Mouse (Mus musculus) testis, adult 2 months (tissue): ENCODE measurements at regions not wholly inside any gene's neighbourhood (a gene's known extent, or its start where the extent isn't known, plus 50 kb on each side); places are given as distances from the start of the nearest gene placed in this dataset.

Source experiments
- CTCF ChIP-seq: fragments of 200-500 bp; IDR thresholded peaks from 2 replicates; pipeline ENCODE4 v1.5.1; 2012; ENCODE audit warnings: low read depth, mild to moderate bottlenecking, inconsistent platforms, low read length, moderate library complexity; ENCODE audit not compliant: control insufficient read depth, insufficient read depth, insufficient replicate concordance
- POLR2A ChIP-seq: fragments of 200-500 bp; IDR thresholded peaks from 2 replicates; pipeline ENCODE4 v1.6.1; 2012; ENCODE audit warnings: low read depth, mild to moderate bottlenecking, inconsistent platforms, low read length, moderate library complexity; ENCODE audit not compliant: control insufficient read depth

DNA sequence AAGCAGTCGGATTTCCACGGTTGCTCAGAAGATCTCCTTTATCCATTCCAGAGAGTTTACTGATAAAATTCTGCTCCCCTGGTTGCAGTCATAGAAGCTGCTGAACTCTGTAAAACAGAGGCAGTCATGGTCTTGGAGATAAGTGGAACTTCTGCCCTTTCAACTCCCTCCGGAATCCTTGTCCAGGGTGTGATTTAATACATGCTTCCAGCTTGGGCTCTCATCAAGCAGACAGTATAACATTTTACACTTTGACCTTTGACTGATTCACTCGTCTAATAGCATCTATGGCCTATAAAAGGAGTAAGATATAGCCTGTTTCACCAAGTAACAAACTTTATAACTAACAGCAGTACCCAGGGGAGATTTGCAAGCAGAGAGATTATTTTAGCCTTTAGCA is 274.0 kb upstream of the Dab2 start:
- no peak for TF ChIP-seq POLR2A
- no peak for TF ChIP-seq CTCF
